Mouse (Mus musculus) kidney, postnatal 0 days (tissue): ENCODE measurements around the gene Tmcc3. TPM values are rescaled to one million over a fixed set of nuclear protein-coding genes. Genes with fewer than 3 reads are reported as not detected.

Source experiments
- ATAC-seq: fragments of 200-750 bp; cut with Nextera tagmentation; replicated peaks from 2 replicates; pipeline ENCODE4 v1.8.0; 2017; ENCODE audit warnings: low read depth, moderate number of reproducible peaks, moderate TSS enrichment, moderate library complexity; ENCODE audit not compliant: low FRiP score
- DNase-seq: peaks from one replicate; pipeline ENCODE4 v3.0.0-alpha.2; 2016; ENCODE audit warnings: low spot score
- H3K27ac ChIP-seq: fragments of 300-500 bp; sonication (generic); 2 replicates; pipeline ENCODE4 v1.5.1; 2014; ENCODE audit warnings: mild to moderate bottlenecking
- H3K27me3 ChIP-seq: fragments of 300-500 bp; sonication (generic); 2 replicates; pipeline ENCODE4 v1.6.1; 2014; ENCODE audit warnings: low read length, mixed read lengths; ENCODE audit not compliant: insufficient read depth
- H3K36me3 ChIP-seq: fragments of 300-500 bp; sonication (generic); 2 replicates; pipeline ENCODE4 v1.6.1; 2014; ENCODE audit warnings: low read length, mixed read lengths; ENCODE audit not compliant: insufficient read depth
- H3K4me1 ChIP-seq: fragments of 300-500 bp; sonication (generic); replicated peaks from 2 replicates; pipeline ENCODE4 v1.6.1; 2014; ENCODE audit warnings: antibody characterized with exemption, low read length, mixed read lengths; ENCODE audit not compliant: insufficient read depth
- H3K4me2 ChIP-seq: fragments of 300-500 bp; sonication (generic); 2 replicates; pipeline ENCODE4 v1.6.1; 2014; ENCODE audit warnings: mild to moderate bottlenecking, low read length, moderate library complexity, mixed read lengths
- H3K4me3 ChIP-seq: fragments of 300-500 bp; sonication (generic); replicated peaks from 2 replicates; pipeline ENCODE4 v1.5.1; 2014; ENCODE audit warnings: low read depth, low read length
- H3K9ac ChIP-seq: fragments of 300-500 bp; sonication (generic); 2 replicates; pipeline ENCODE4 v1.6.1; 2014; ENCODE audit warnings: low read depth, low read length
- H3K9me3 ChIP-seq: fragments of 300-500 bp; sonication (generic); replicated peaks from 2 replicates; pipeline ENCODE4 v1.6.1; 2016; ENCODE audit warnings: low read length, inconsistent platforms, mixed read lengths
- CTCF ChIP-seq: IDR thresholded peaks from 2 replicates; pipeline ENCODE4 v1.5.1; 2016; ENCODE audit warnings: antibody characterized with exemption, low read depth, mild to moderate bottlenecking, moderate library complexity
- WGBS: fragments of 180-500 bp; shearing (Covaris S2); extraction: QIAGEN DNeasy Blood & Tissue Kit; methylation state at CpG from one replicate; pipeline ENCODE4 v1.1.7; 2014; 5-methylcytosine and 5-hydroxymethylcytosine counted together
- polyA plus RNA-seq: library from polyadenylated mRNA; unstranded; fragments of >200 nt; fragmentation: Nextera tagmentation; extraction: Ambion mirVana; gene quantifications from 2 replicates; pipeline ENCODE4 v1.2.1, GENCODE M21; 2015

Tmcc3 gene
- polyA plus RNA-seq, 1 experiment from 2014 or later: 7.9 TPM

- no peak for ATAC-seq
- no peak for TF ChIP-seq CTCF
- no peak for DNase-seq
- H3K27me3 ChIP-seq: no peaks in the 10 kb centered on the region
- H3K36me3 ChIP-seq: no peaks in the 10 kb centered on the region
- WGBS: 84% methylated on average over 13 of the region's 13 CpGs
- no peak overlapping the region for H3K4me3 ChIP-seq
- no peaks in the 10 kb centered on the region for H3K9me3 ChIP-seq
- H3K4me1 ChIP-seq: 0 out of 2 replicates have a peak, but pooled peaks cover 3% of the 10 kb centered on the region
- H3K27ac ChIP-seq: no peak overlapping the region
- H3K9ac ChIP-seq: no peak overlapping the region
- H3K4me2 ChIP-seq: no peak overlapping the region
These were observed 165.8 kb downstream of the Tmcc3 start for GRCm38 (mm10) chr10:94477366-94478225.

GRCm38 (mm10) chr10:94479646-94480045 lies 167.9 kb downstream of the Tmcc3 start:
- peak; percentile 47 for DNase-seq
- 51% methylated on average over 13 of the region's 13 CpGs for WGBS
- TF ChIP-seq CTCF: no peak

GRCm38 (mm10) chr10:94480380-94481101 lies 168.8 kb downstream of the Tmcc3 start:
- WGBS: 79% methylated on average over 13 of the region's 13 CpGs
- ATAC-seq: no peak
- H3K27ac ChIP-seq: no peak overlapping the region
- H3K9me3 ChIP-seq: no peaks in the 10 kb centered on the region
- H3K9ac ChIP-seq: no peak overlapping the region
- no peak overlapping the region for H3K4me2 ChIP-seq
- H3K36me3 ChIP-seq: no peaks in the 10 kb centered on the region
- no peak for DNase-seq
- H3K4me1 ChIP-seq: 0 out of 2 replicates have a peak, but pooled peaks cover 3% of the 10 kb centered on the region
- no peak for TF ChIP-seq CTCF
- H3K4me3 ChIP-seq: no peak overlapping the region
- no peaks in the 10 kb centered on the region for H3K27me3 ChIP-seq

More at GRCm38 (mm10) chr10:94479646-94480045, 167.9 kb downstream of the Tmcc3 start:
- Histone ChIP-seq H3K27ac (no peak overlapping the region), H3K4me2 (peak overlapping the region; percentile 25; the same call in 1 of the 2 replicates), H3K9ac (no peak overlapping the region), H3K9me3 (no peaks in the 10 kb centered on the region), H3K4me3 (no peak overlapping the region), H3K4me1 (0 out of 2 replicates have a peak, but pooled peaks cover 3% of the 10 kb centered on the region), H3K36me3 (no peaks in the 10 kb centered on the region), H3K27me3 (no peaks in the 10 kb centered on the region)
- ATAC-seq: no peak

GRCm38 (mm10) chr10:94481613-94482012 lies 169.9 kb downstream of the Tmcc3 start:
- H3K4me3 ChIP-seq: no peak overlapping the region
- no peak overlapping the region for H3K4me2 ChIP-seq
- TF ChIP-seq CTCF: no peak
- no peaks in the 10 kb centered on the region for H3K27me3 ChIP-seq
- H3K36me3 ChIP-seq: no peaks in the 10 kb centered on the region
- H3K9me3 ChIP-seq: no peaks in the 10 kb centered on the region
- H3K9ac ChIP-seq: no peak overlapping the region
- ATAC-seq: no peak
- no peak for DNase-seq
- H3K4me1 ChIP-seq: 0 out of 2 replicates have a peak, but pooled peaks cover 3% of the 10 kb centered on the region
- H3K27ac ChIP-seq: no peak overlapping the region

GRCm38 (mm10) chr10:94486179-94486578 lies 174.4 kb downstream of the Tmcc3 start:
- Histone ChIP-seq H3K4me1 (no peaks in the 10 kb centered on the region), H3K9ac (no peak overlapping the region), H3K27me3 (no peaks in the 10 kb centered on the region), H3K4me3 (no peak overlapping the region), H3K9me3 (no peaks in the 10 kb centered on the region), H3K4me2 (no peak overlapping the region), H3K27ac (no peak overlapping the region), H3K36me3 (no peaks in the 10 kb centered on the region)
- 78% methylated on average over 2 of the region's 2 CpGs for WGBS
- TF ChIP-seq CTCF: no peak
- no peak for DNase-seq
- no peak for ATAC-seq

- no peaks in the 10 kb centered on the region for H3K9me3 ChIP-seq
- 61% methylated on average over 4 of the region's 4 CpGs for WGBS
- DNase-seq (peak; percentile 31), ATAC-seq (peak; percentile 78)
- no peaks in the 10 kb centered on the region for H3K36me3 ChIP-seq
- no peak overlapping the region for H3K9ac ChIP-seq
- H3K27ac ChIP-seq: no peak overlapping the region; the same call in 1 of the 2 replicates
- TF ChIP-seq CTCF: no peak
- H3K4me2 ChIP-seq: no peak overlapping the region
- no peak overlapping the region for H3K4me3 ChIP-seq
- no peaks in the 10 kb centered on the region for H3K27me3 ChIP-seq
- H3K4me1 ChIP-seq: 0 out of 2 replicates have a peak, but pooled peaks cover 2% of the 10 kb centered on the region
These were observed 177.8 kb downstream of the Tmcc3 start for GRCm38 (mm10) chr10:94489509-94489908.
